Mouse (Mus musculus) hindbrain, embryonic 16.5 days (tissue): ENCODE data around the gene Aif1. TPM values are rescaled to one million over a fixed set of nuclear protein-coding genes. Genes with fewer than 3 reads are reported as not detected.

Experiments
- ATAC-seq: fragments of 200-750 bp; cut with Nextera tagmentation; 2 replicates; pipeline ENCODE4 v1.8.0; 2017; ENCODE audit warnings: moderate TSS enrichment, moderate library complexity
- H3K27ac ChIP-seq: fragments of 300-500 bp; sonication (generic); 2 replicates; pipeline ENCODE4 v1.5.1; 2014; ENCODE audit warnings: low read depth, mild to moderate bottlenecking, control low read depth, low read length, moderate library complexity
- H3K27me3 ChIP-seq: fragments of 300-500 bp; sonication (generic); replicated peaks from 2 replicates; pipeline ENCODE4 v1.6.1; 2014; ENCODE audit warnings: low read length; ENCODE audit not compliant: control insufficient read depth, insufficient read depth
- H3K36me3 ChIP-seq: fragments of 300-500 bp; sonication (generic); 2 replicates; pipeline ENCODE4 v1.6.1; 2014; ENCODE audit warnings: mild to moderate bottlenecking, low read length, moderate library complexity, mixed read lengths; ENCODE audit not compliant: control insufficient read depth, insufficient read depth
- H3K4me1 ChIP-seq: fragments of 300-500 bp; sonication (generic); 2 replicates; pipeline ENCODE4 v1.6.1; 2014; ENCODE audit warnings: low read depth, low read length; ENCODE audit not compliant: control insufficient read depth, insufficient read depth
- H3K4me2 ChIP-seq: fragments of 300-500 bp; sonication (generic); 2 replicates; pipeline ENCODE4 v1.6.1; 2014; ENCODE audit warnings: mild to moderate bottlenecking, low read length, control low read depth, moderate library complexity
- H3K4me3 ChIP-seq: fragments of 300-500 bp; sonication (generic); 2 replicates; pipeline ENCODE4 v1.5.1; 2014; ENCODE audit warnings: mild to moderate bottlenecking, low read length, control low read depth, moderate library complexity
- H3K9ac ChIP-seq: fragments of 300-500 bp; sonication (generic); 2 replicates; pipeline ENCODE4 v1.6.1; 2014; ENCODE audit warnings: low read depth, mild to moderate bottlenecking, control low read depth, low read length, moderate library complexity
- H3K9me3 ChIP-seq: fragments of 300-500 bp; sonication (generic); 2 replicates; pipeline ENCODE4 v1.6.1; 2014; ENCODE audit warnings: mild to moderate bottlenecking, low read length, moderate library complexity; ENCODE audit not compliant: control insufficient read depth
- WGBS: fragments of 180-500 bp; shearing (Covaris S2); extraction: QIAGEN DNeasy Blood & Tissue Kit; methylation state at CpG from one replicate; pipeline ENCODE4 v1.1.7; 2014; 5-methylcytosine and 5-hydroxymethylcytosine counted together
- polyA plus RNA-seq: library from polyadenylated mRNA; unstranded; fragments of >200 nt; fragmentation: Nextera tagmentation; extraction: Ambion mirVana; gene quantifications from 2 replicates; pipeline ENCODE4 v1.2.1, GENCODE M21; 2015

Gene Aif1
- polyA plus RNA-seq, result 5.6 and 10.1 TPM in 2 replicates

DNA sequence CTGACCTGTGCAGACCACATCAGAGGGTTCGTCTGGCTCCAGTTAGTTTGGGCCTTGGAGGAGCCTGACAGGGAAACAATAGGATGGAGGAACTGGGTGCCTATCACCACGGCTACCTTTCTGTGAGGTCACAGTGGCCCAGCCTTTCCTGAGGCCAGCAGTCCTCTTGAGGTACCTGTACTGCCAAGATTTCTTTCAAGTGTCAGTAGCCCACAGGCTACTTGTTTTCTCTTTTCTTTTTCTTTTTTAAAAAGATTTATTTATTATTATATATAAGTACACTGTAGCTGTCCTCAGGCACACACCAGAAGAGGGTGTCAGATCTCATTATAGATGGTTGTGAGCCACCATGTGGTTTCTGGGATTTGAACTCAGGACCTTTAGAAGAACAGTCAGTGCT is at the start of gene Aif1:
Gene Aif1 (minus strand): TSS at position 101 of the 400 bp plus-strand sequence.
- no peaks in the 10 kb centered on the region for H3K4me1 ChIP-seq
- 42% methylated on average over 2 of the region's 2 CpGs for WGBS
- no peak within 1 kb of the TSS for H3K4me3 ChIP-seq
- H3K36me3 ChIP-seq, result no peaks in the 10 kb centered on the region
- H3K27ac ChIP-seq, result no peak within 1 kb of the TSS
- H3K4me2 ChIP-seq, result no peak within 1 kb of the TSS
- ATAC-seq, result no peak
- H3K27me3 ChIP-seq, result no peaks in the 10 kb centered on the region
- H3K9me3 ChIP-seq, result no peaks in the 10 kb centered on the region
- H3K9ac ChIP-seq, result no peak within 1 kb of the TSS

DNA sequence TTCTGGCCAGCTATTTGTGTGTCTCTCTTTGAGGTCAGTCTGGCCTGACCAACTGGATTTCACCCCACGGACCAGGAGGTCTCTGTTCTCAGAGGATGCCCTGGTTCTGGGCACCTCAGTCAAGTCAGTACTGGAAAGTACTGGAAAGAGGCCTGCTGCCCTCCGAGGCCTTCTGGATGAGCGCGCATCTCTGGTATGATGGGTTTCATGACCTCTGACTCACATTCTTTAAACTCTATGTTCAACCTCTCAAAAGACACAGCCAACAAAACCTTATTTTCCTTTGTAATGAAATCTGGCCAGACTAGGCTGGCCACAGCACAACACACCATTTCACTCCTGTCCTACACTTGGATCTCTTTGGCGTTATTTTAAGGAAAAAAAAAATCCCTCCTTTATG is 49.6 kb upstream of the Aif1 start:
- Histone ChIP-seq H3K9ac (no peak overlapping the region), H3K27me3 (no peaks in the 10 kb centered on the region), H3K4me1 (no peaks in the 10 kb centered on the region), H3K36me3 (peaks cover 12% of the 10 kb centered on the region), H3K4me3 (no peak overlapping the region), H3K9me3 (no peaks in the 10 kb centered on the region), H3K27ac (no peak overlapping the region), H3K4me2 (no peak overlapping the region)
- no peak for ATAC-seq
- WGBS, result 97% methylated on average over 5 of the region's 5 CpGs

DNA sequence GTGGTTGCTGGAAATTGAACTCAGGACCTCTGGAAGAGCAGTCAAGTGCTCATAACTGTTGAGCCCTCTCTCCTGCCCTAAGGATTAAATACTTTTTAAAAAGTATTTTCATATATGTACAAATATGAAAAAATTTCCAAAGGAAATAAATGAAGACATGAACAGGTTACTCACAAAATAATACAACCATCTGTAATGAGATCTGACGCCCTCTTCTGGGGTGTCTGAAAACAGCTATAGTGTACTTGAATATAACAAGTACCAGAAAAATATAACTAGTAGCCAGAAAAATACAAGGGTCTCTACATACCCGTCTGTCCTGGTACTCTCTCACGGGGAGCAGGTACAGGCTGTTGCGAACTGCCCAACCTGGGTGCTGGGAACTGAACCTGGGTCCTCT is 48.8 kb upstream of the Aif1 start:
- peaks cover 12% of the 10 kb centered on the region for H3K36me3 ChIP-seq

GRCm38 (mm10) chr17:35222299-35222698 is 46.4 kb upstream of the Aif1 start:
- no peaks in the 10 kb centered on the region for H3K9me3 ChIP-seq
- H3K36me3 ChIP-seq, result peaks cover under 1% of the 10 kb centered on the region; the same call in 1 of the 2 replicates
- H3K4me3 ChIP-seq, result no peak overlapping the region
- no peak overlapping the region for H3K4me2 ChIP-seq
- no peaks in the 10 kb centered on the region for H3K4me1 ChIP-seq
- no peak overlapping the region for H3K9ac ChIP-seq
- 65% methylated on average over 6 of the region's 6 CpGs for WGBS
- no peak overlapping the region for H3K27ac ChIP-seq
- ATAC-seq, result no peak
- H3K27me3 ChIP-seq, result no peaks in the 10 kb centered on the region

More for the DNA sequence above, 48.8 kb upstream of the Aif1 start:
- no peak overlapping the region for H3K27ac ChIP-seq
- no peak overlapping the region for H3K4me3 ChIP-seq
- no peaks in the 10 kb centered on the region for H3K4me1 ChIP-seq
- H3K9ac ChIP-seq, result no peak overlapping the region
- H3K27me3 ChIP-seq, result no peaks in the 10 kb centered on the region
- ATAC-seq, result no peak
- WGBS, result 98% methylated on average over 4 of the region's 4 CpGs
- no peak overlapping the region for H3K4me2 ChIP-seq
- H3K9me3 ChIP-seq, result no peaks in the 10 kb centered on the region

GRCm38 (mm10) chr17:35220156-35220952 is 44.5 kb upstream of the Aif1 start, which contains the start of gene Gm16181:
Gene Gm16181 (plus strand): TSS chr17:35220834.
- WGBS, result 79% methylated on average over 28 of the region's 28 CpGs
- Histone ChIP-seq H3K4me3 (no peak within 1 kb of the TSS), H3K9ac (no peak within 1 kb of the TSS), H3K27me3 (no peaks in the 10 kb centered on the region), H3K27ac (no peak within 1 kb of the TSS), H3K4me2 (no peak within 1 kb of the TSS), H3K36me3 (no peaks in the 10 kb centered on the region), H3K9me3 (no peaks in the 10 kb centered on the region), H3K4me1 (no peaks in the 10 kb centered on the region)
- no peak for ATAC-seq

- H3K4me1 ChIP-seq, result no peaks in the 10 kb centered on the region
- WGBS, result 84% methylated on average over 6 of the region's 6 CpGs
- H3K9ac ChIP-seq, result no peak overlapping the region
These were observed 43.8 kb upstream of the Aif1 start for GRCm38 (mm10) chr17:35219601-35220041.

DNA sequence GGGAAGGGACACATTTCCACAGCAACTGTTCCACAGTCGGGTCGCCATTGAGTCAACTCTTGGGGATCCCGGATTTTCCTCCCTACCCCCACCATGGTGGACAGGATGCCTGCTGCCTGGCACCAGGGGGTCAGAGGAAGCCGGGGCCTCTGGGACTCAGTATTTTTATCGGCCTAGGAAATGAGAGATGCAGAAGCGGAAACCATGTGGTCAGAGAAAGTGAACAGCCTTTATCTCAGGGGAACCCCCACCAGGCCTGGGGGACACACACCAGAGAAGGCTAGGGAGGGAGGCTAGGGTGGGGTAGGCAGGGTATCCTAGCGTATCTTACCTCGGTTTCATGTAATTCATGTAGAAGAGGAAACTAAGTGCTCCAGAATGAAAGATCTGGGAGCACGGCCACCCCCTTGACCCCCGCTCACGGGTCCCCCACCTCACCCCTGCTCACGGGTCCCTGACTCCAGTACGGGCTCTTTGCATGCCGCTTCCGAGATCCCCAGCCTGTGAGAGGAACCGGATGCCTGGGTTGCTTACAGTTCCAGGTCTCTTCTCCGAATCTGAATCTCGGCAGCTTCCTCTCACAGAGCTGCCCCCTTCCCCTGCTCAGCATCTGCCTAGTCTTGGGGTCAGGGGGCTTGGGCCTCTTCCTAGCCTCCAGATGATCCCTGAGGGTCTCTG is 42.8 kb upstream of the Aif1 start:
- Histone ChIP-seq H3K9me3 (no peaks in the 10 kb centered on the region), H3K36me3 (no peaks in the 10 kb centered on the region), H3K9ac (no peak overlapping the region), H3K27ac (no peak overlapping the region), H3K4me1 (no peaks in the 10 kb centered on the region), H3K27me3 (no peaks in the 10 kb centered on the region), H3K4me2 (no peak overlapping the region), H3K4me3 (no peak overlapping the region)
- 82% methylated on average over 15 of the region's 18 CpGs for WGBS
- ATAC-seq, result no peak

More at GRCm38 (mm10) chr17:35219601-35220041, 43.8 kb upstream of the Aif1 start:
- H3K27ac ChIP-seq, result no peak overlapping the region
- H3K9me3 ChIP-seq, result no peaks in the 10 kb centered on the region
- H3K4me3 ChIP-seq, result no peak overlapping the region
- H3K36me3 ChIP-seq, result no peaks in the 10 kb centered on the region
- H3K27me3 ChIP-seq, result no peaks in the 10 kb centered on the region
- H3K4me2 ChIP-seq, result no peak overlapping the region
- no peak for ATAC-seq

- no peak overlapping the region for H3K4me2 ChIP-seq
- H3K27me3 ChIP-seq, result no peaks in the 10 kb centered on the region
- no peak overlapping the region for H3K9ac ChIP-seq
- no peak overlapping the region for H3K4me3 ChIP-seq
- H3K9me3 ChIP-seq, result no peaks in the 10 kb centered on the region
- H3K36me3 ChIP-seq, result no peaks in the 10 kb centered on the region
- H3K27ac ChIP-seq, result no peak overlapping the region
- ATAC-seq, result no peak
- WGBS, result 94% methylated on average over 5 of the region's 5 CpGs
- H3K4me1 ChIP-seq, result no peaks in the 10 kb centered on the region
These were observed 37.2 kb upstream of the Aif1 start for GRCm38 (mm10) chr17:35213071-35213470.

DNA sequence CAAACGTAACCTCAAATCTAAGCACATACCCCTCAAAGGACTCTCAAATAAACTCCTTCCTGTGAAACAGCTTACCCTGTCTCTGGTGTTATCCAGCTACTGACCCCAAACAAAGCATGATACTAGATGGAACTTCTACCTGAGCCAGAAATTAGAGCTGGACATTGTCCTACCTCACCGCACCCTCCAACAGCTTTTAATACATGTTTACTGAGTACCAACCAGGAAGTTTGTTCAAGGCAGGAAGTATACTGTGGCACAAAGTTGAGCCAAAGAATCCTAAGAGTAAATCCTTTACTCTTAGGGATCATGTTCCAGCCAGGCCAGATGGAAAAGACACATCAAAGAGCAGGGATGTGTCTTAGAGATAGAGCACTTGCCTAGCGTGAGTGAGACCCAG is 34.7 kb upstream of the Aif1 start:
- Histone ChIP-seq H3K36me3 (no peaks in the 10 kb centered on the region), H3K9me3 (no peaks in the 10 kb centered on the region), H3K9ac (no peak overlapping the region), H3K27ac (no peak overlapping the region), H3K27me3 (no peaks in the 10 kb centered on the region), H3K4me1 (no peaks in the 10 kb centered on the region), H3K4me3 (no peak overlapping the region), H3K4me2 (no peak overlapping the region)
- ATAC-seq, result no peak
- WGBS, result 85% methylated on average over 3 of the region's 3 CpGs
